In genomic region chr4:142028533-142028932, GRCm38 (mm10) we compare ENCODE assay signal across 21 mouse cellular contexts. TPM values are rescaled to one million over a fixed set of nuclear protein-coding genes. Genes with fewer than 3 reads are reported as not detected.
A peak's percentile ranks its signal among the peaks of the same experiment; 100 is the strongest.
DNase-seq lines count a peak whose midpoint lies in the region; ATAC-seq and TF ChIP-seq lines count a peak whose summit lies in the region.
"Had no signal": no experiment of that assay in that cellular context is flagged by ENCODE, and none has a peak within 500 bp of the region (broad histone marks: within the 10 kb centered on the region; RNA-seq: fewer than 3 reads in every experiment).

No protein-coding gene starts in this region.

- peak; percentile 41 for DNase-seq in adrenal gland, adult 2 months
- no peak for DNase-seq in adrenal gland, postnatal 10 days
- DNase-seq in heart, embryonic 10.5 days (ENCODE audit: low spot score): no peak
- DNase-seq in liver, adult 2 months (ENCODE audit: extremely low read depth, low read depth, low spot score): peak; percentile 48
- no peak for DNase-seq in liver
- DNase-seq in thymus, postnatal 25 days: no peak
- DNase-seq: cerebellum, adult 18-20 months; cerebellum, adult 9-11 months; cerebellum, postnatal 36 days; gastrocnemius, adult 2 months; gastrocnemius, postnatal 36 days; heart, adult 2 months; heart, postnatal 10 days; kidney, adult 2 months had no signal

- H3K79me2 ChIP-seq in liver, adult 2 months (ENCODE audit: control insufficient read depth, insufficient read depth, low read length): no peaks in the 10 kb centered on the region

- no peaks in the 10 kb centered on the region for H3K27me3 ChIP-seq in heart, embryonic 13.5 days (replicated peaks)
- no peaks in the 10 kb centered on the region for H3K27me3 ChIP-seq in heart, embryonic 10.5 days (ENCODE audit: insufficient read depth, poor library complexity, severe bottlenecking)
- H3K27me3 ChIP-seq in liver, adult 2 months (ENCODE audit: control insufficient read depth, insufficient read depth, low read length): no peaks in the 10 kb centered on the region
- H3K27me3 ChIP-seq: hindbrain, embryonic 15.5 days had no signal

- no peak for ATAC-seq in heart, embryonic 13.5 days (ENCODE audit: extremely low read depth, insufficient number of reproducible peaks, low FRiP score, low TSS enrichment)
- ATAC-seq: forebrain, embryonic 14.5 days; intestine, embryonic 16.5 days had no signal

- H3K9ac ChIP-seq in heart, embryonic 13.5 days: peak overlapping the region; percentile 61
- H3K9ac ChIP-seq in liver, adult 2 months (ENCODE audit: low read depth, low read length): no peak overlapping the region
- H3K9ac ChIP-seq: hindbrain, embryonic 15.5 days had no signal

- WGBS in heart, embryonic 13.5 days: 13% methylated on average over 13 of the region's 13 CpGs
- 17% methylated on average over 13 of the region's 13 CpGs for WGBS in heart, embryonic 10.5 days
- 45% methylated on average over 13 of the region's 13 CpGs for WGBS in liver, adult 2 months

- TF ChIP-seq POLR2A in liver, adult 2 months (IDR thresholded peaks at IDR 0.05; ENCODE audit: extremely low read depth, insufficient read depth, low read length): no peak

- H3K4me3 ChIP-seq in heart, embryonic 13.5 days: 0 out of 2 replicates have a peak overlapping the region, but pooled peaks have one; percentile 6
- no peak overlapping the region for H3K4me3 ChIP-seq in heart, embryonic 10.5 days
- H3K4me3 ChIP-seq in liver, adult 2 months (ENCODE audit: insufficient read depth, low read depth, low read length): no peak overlapping the region
- H3K4me3 ChIP-seq: embryonic facial prominence, embryonic 10.5 days; gastrocnemius, adult 2 months; heart, adult 2 months; hindbrain, embryonic 15.5 days had no signal

- H3K4me1 ChIP-seq in heart, embryonic 13.5 days: peaks cover 7% of the 10 kb centered on the region
- peaks cover 7% of the 10 kb centered on the region for H3K4me1 ChIP-seq in heart, embryonic 10.5 days
- peaks cover 2% of the 10 kb centered on the region; the same call in 1 of the 2 replicates for H3K4me1 ChIP-seq in liver, adult 2 months (ENCODE audit: control insufficient read depth, insufficient read depth, low read length)
- H3K4me1 ChIP-seq: embryonic facial prominence, embryonic 10.5 days; hindbrain, embryonic 15.5 days had no signal

- H3K4me2 ChIP-seq in heart, embryonic 13.5 days: peak overlapping the region; percentile 48
- H3K4me2 ChIP-seq: hindbrain, embryonic 15.5 days had no signal

- TF ChIP-seq CTCF in liver, adult 2 months (IDR thresholded peaks at IDR 0.05; ENCODE audit: low read depth, low read length): no peak

- H3K36me3 ChIP-seq in heart, embryonic 13.5 days: peaks cover 24% of the 10 kb centered on the region
- H3K36me3 ChIP-seq in heart, embryonic 10.5 days: peaks cover 24% of the 10 kb centered on the region
- H3K36me3 ChIP-seq in liver, adult 2 months (ENCODE audit: control insufficient read depth, insufficient read depth, low read length): no peaks in the 10 kb centered on the region
- H3K36me3 ChIP-seq: hindbrain, embryonic 15.5 days had no signal

- H3K9me3 ChIP-seq in heart, embryonic 13.5 days: no peaks in the 10 kb centered on the region
- H3K9me3 ChIP-seq in heart, embryonic 10.5 days: no peaks in the 10 kb centered on the region
- H3K9me3 ChIP-seq: hindbrain, embryonic 15.5 days had no signal

- H3K27ac ChIP-seq in heart, embryonic 13.5 days (replicated peaks): no peak overlapping the region
- H3K27ac ChIP-seq in heart, embryonic 10.5 days: no peak overlapping the region
- no peak overlapping the region for H3K27ac ChIP-seq in liver, adult 2 months (replicated peaks; ENCODE audit: insufficient read depth, low read depth, low read length)
- H3K27ac ChIP-seq: embryonic facial prominence, embryonic 10.5 days; gastrocnemius, adult 2 months; heart, adult 2 months; hindbrain, embryonic 15.5 days had no signal

RNA-seq across cellular contexts. Expression of gene Fhad1, which starts 13.7 kb away (rescaled TPM):
- under 1 TPM; 0.43 to 0.79 TPM for total RNA-seq in adrenal gland, adult 2 months (2021)
- polyA plus RNA-seq in adrenal gland, adult 2 months (2012; rRNA removed): 0.13 and 0.16 TPM in 2 replicates
- under 1 TPM; 0.45 to 0.79 TPM for total RNA-seq in adrenal gland, postnatal 10 days (2021)
- 2.7 and 3.6 TPM in 2 replicates for polyA plus RNA-seq in heart, embryonic 13.5 days (2015; fragmentation: Nextera tagmentation; extraction: Ambion mirVana)
- polyA plus RNA-seq in heart, embryonic 10.5 days (2016; fragmentation: Nextera tagmentation; extraction: Ambion mirVana): 3.4 and 5.2 TPM in 2 replicates
- total RNA-seq in liver, adult 2 months (2014; rRNA removed): 0.40 and 2.4 TPM in 2 replicates
- polyA plus RNA-seq in liver, adult 2 months (2012; rRNA removed): 0.06 and 0.41 TPM in 2 replicates
- total RNA-seq: gastrocnemius, adult 2 months; MEL had no signal

RNA-seq across cellular contexts. Expression of gene Tmem51, which starts 55.6 kb away (rescaled TPM):
- total RNA-seq in adrenal gland, adult 2 months (2021): 1 to 10 TPM; 3.5 to 5.3 TPM
- 9.9 and 10.0 TPM in 2 replicates for polyA plus RNA-seq in adrenal gland, adult 2 months (2012; rRNA removed)
- total RNA-seq in adrenal gland, postnatal 10 days (2021): 1 to 10 TPM; 4.8 to 5.9 TPM
- polyA plus RNA-seq in heart, embryonic 13.5 days (2015; fragmentation: Nextera tagmentation; extraction: Ambion mirVana): 25.3 and 30.3 TPM in 2 replicates
- polyA plus RNA-seq in heart, embryonic 10.5 days (2016; fragmentation: Nextera tagmentation; extraction: Ambion mirVana): 21.0 and 25.9 TPM in 2 replicates
- total RNA-seq in liver, adult 2 months (2014; rRNA removed): 4.1 and 6.8 TPM in 2 replicates
- polyA plus RNA-seq in liver, adult 2 months (2012; rRNA removed): 4.0 and 13.3 TPM in 2 replicates
- total RNA-seq: MEL had no signal
- polyA plus RNA-seq: C2C12 had no signal

Comparison
In these comparisons a context has a peak if more than half of its experiments do, and no peak if none do; other contexts are left out.
1. DNase-seq: peak in adrenal gland, adult 2 months (single experiment) and liver, adult 2 months (single experiment); none in adrenal gland, postnatal 10 days (single experiment), heart, embryonic 10.5 days (single experiment), liver (single experiment) and thymus, postnatal 25 days (single experiment).